Mouse (Mus musculus): ENCODE measurements at regions not wholly inside any gene's neighbourhood (a gene's known extent, or its start where the extent isn't known, plus 50 kb on each side); places are given as distances from the start of the nearest gene placed in this dataset.

DNA sequence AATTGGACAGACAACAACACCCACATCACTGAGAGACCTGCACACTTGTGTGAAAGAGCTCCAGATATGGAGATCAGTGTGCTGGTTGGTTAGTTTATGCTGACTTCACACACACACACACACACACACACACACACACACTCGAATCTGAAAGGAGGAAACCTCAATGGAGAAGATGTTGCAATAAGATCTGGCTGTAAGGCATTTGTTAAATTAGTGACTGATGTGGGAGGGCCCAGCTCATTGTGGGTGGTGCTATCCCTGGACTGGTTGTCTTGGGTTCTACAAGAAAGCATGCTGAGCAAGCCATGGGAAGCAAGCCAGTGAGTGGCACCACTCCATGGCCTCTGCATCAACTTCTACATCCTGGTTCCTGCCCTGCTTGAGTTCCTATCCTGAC, 216.8 kb upstream of the Prok2 start:
- no peak for TF ChIP-seq POLR2A (IDR thresholded peaks at IDR 0.05; ENCODE audit: insufficient read length, low read depth)
- no peak for TF ChIP-seq SRF (IDR thresholded peaks at IDR 0.05; ENCODE audit: control insufficient read depth, insufficient read length, low read depth)
- no peak for TF ChIP-seq MAX (IDR thresholded peaks at IDR 0.05; ENCODE audit: low read depth)
- TF ChIP-seq MYOG (IDR thresholded peaks at IDR 0.05; ENCODE audit: control insufficient read depth in 1 of 3, insufficient read depth in 1 of 3, insufficient read length in 2 of 3, low read depth in 2 of 3), result no peak
- TF ChIP-seq POLR2AphosphoS2 (IDR thresholded peaks at IDR 0.05; ENCODE audit: insufficient read length, low read depth), result no peak
- TF ChIP-seq TCF12 (IDR thresholded peaks at IDR 0.05; ENCODE audit: insufficient read depth, poor library complexity, severe bottlenecking), result no peak
- TF ChIP-seq CEBPB (IDR thresholded peaks at IDR 0.05; ENCODE audit: insufficient read depth, poor library complexity, severe bottlenecking), result no peak
- TF ChIP-seq MYOD1 (IDR thresholded peaks at IDR 0.05; ENCODE audit: control insufficient read depth in 1 of 3, insufficient read length in 2 of 3, low read depth in 2 of 3), result no peak
- no peak for TF ChIP-seq USF1 (IDR thresholded peaks at IDR 0.05; ENCODE audit: low read depth)
- TF ChIP-seq TCF3 (IDR thresholded peaks at IDR 0.05; ENCODE audit: insufficient read length, low read depth), result no peak
- no peak for TF ChIP-seq E2F4 (IDR thresholded peaks at IDR 0.05; ENCODE audit: insufficient read depth)
- no peak for TF ChIP-seq REST (IDR thresholded peaks at IDR 0.05; ENCODE audit: insufficient read depth, insufficient read length)
